Mouse (Mus musculus): ENCODE results near the gene Rtn3.

Gene Rtn3

GRCm38 (mm10) chr19:7484076-7484475 lies 995 bp upstream of the Rtn3 start:
- DNase-seq: no peak

GRCm38 (mm10) chr19:7483512-7483882 lies 416 bp upstream of the Rtn3 start:
- no peak for DNase-seq

DNA sequence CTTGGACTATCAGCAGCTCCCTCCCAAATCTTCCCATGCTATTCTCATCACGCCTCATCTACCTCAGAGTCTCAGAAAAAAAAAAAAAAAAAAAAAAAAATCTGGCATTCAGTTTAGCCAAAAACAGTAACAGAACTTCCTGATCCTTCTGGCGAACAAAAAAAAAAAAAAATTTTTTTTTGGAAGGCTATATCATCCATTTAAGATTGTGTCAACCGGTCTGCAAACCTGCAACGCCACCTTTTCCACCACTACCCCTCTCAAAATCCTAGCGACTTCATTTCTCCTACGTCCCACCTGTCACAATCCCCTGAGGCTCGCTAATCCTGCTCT lies 849 bp downstream of the Rtn3 start:
- no peak for DNase-seq

DNA sequence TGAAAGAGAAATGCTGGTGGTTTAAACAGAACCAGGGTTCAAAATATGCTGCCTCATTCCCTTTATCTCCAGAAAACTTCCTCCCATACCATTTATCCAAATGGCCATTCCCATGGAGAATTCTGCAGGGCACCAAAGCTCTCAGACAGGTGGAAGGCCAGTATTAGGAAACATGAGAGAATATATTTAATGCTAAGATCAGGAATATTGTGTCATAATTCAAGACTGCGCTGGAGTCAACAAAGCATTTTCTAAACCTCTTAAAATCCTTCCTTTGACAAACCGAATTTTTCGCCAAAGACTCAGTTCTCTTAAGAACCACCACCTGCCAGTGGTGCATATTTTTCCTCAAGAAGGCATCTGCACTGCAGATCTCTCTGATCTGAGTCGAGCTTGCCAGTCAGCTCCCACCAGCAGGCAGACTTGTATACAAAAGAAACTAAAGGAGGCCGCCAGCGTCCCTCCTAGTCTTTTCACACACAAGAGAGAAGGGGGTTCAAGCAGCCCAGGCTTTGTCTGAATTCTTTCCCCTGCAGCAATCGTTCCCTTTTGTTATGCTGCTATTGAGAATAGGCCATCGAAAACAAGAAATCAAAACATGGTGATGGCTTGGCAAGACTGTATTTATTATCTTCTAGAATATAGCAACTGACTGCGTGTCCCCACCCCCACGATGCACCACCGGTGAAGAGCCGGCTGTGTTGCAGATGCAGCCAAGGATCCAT lies 1.4 kb downstream of the Rtn3 start:
- DNase-seq: no peak

GRCm38 (mm10) chr19:7479751-7480248 lies 3.3 kb downstream of the Rtn3 start:
- DNase-seq: no peak

DNA sequence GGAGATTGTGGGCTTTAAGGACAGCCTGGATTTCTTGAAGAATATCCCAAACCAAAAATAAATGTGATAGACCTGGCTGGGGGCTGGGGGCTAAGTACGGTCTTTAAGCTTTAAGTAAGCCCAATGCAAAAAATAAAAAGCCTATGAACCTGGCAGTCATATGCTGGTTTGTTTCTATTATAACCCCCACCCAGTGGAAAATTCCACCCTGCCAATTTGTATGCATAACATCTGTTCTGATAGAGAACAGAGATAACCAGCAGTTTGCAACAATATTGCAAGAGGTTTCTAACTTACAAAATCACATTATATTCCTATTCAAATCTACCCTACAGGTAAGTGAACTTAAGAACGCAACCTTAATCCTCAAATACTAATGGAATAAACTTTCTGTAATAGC lies 12.4 kb downstream of the Rtn3 start:
- DNase-seq: no peak

GRCm38 (mm10) chr19:7467915-7468314 lies 15.2 kb downstream of the Rtn3 start:
- DNase-seq: no peak

- no peak for DNase-seq
Observed at GRCm38 (mm10) chr19:7459370-7459769, 23.7 kb downstream of the Rtn3 start.

- DNase-seq: no peak
Observed at GRCm38 (mm10) chr19:7458901-7459300, 24.2 kb downstream of the Rtn3 start.

DNA sequence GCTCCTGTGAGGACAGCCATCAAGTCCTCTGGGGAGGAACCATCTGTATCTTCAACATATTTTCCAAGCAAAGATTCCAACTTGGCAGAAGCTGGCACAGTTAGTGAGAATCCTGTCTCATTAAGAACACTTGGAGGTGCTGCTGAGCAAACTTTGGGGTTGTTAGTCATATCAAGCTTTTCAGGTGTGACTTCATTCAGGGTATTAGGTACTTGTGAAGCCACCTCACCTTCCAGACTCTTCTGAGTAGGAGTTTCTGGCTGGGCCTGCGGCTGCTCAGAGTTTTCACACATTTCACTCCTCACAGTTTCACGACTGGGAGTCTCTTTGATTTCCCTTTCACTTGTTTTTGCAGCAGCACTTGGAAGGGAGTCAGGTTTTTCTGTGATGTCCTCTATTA lies 26.3 kb downstream of the Rtn3 start:
- DNase-seq: no peak

- no peak for DNase-seq
Observed at GRCm38 (mm10) chr19:7445596-7445995, 37.5 kb downstream of the Rtn3 start.

- DNase-seq: no peak
Observed at GRCm38 (mm10) chr19:7445105-7445504, 38.0 kb downstream of the Rtn3 start.

- DNase-seq: peak; percentile 76
Observed at GRCm38 (mm10) chr19:7441493-7441892, 41.6 kb downstream of the Rtn3 start.

GRCm38 (mm10) chr19:7438295-7438694 lies 44.8 kb downstream of the Rtn3 start:
- DNase-seq: no peak

GRCm38 (mm10) chr19:7436061-7436970 lies 46.8 kb downstream of the Rtn3 start:
- peak; percentile 73 for DNase-seq

- no peak for DNase-seq
Observed at GRCm38 (mm10) chr19:7434887-7435286, 48.2 kb downstream of the Rtn3 start.

DNA sequence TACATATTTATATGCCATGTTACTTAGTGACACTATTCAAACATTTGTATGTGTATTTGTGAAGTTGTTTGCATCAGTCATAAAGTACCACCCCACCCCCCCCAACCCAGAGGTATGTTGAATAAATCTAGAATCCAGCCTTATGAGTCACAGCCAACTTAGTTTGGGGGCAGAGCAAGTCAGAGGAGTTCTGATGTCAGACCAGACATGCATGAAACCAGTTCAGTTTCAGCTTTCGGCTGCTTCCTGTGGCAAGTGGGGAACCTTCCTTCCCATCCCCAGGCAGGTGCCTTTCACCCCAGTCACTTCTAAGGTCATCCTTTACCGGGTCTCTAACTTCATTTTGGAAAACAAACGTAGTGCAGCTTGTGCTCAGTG lies 57.7 kb downstream of the Rtn3 start:
- no peak for DNase-seq

- DNase-seq: no peak
Observed at GRCm38 (mm10) chr19:7424590-7425397, 58.3 kb downstream of the Rtn3 start.

- no peak for DNase-seq
Observed at GRCm38 (mm10) chr19:7424131-7424530, 59.0 kb downstream of the Rtn3 start.

- DNase-seq: no peak
Observed at GRCm38 (mm10) chr19:7423656-7424030, 59.4 kb downstream of the Rtn3 start.

DNA sequence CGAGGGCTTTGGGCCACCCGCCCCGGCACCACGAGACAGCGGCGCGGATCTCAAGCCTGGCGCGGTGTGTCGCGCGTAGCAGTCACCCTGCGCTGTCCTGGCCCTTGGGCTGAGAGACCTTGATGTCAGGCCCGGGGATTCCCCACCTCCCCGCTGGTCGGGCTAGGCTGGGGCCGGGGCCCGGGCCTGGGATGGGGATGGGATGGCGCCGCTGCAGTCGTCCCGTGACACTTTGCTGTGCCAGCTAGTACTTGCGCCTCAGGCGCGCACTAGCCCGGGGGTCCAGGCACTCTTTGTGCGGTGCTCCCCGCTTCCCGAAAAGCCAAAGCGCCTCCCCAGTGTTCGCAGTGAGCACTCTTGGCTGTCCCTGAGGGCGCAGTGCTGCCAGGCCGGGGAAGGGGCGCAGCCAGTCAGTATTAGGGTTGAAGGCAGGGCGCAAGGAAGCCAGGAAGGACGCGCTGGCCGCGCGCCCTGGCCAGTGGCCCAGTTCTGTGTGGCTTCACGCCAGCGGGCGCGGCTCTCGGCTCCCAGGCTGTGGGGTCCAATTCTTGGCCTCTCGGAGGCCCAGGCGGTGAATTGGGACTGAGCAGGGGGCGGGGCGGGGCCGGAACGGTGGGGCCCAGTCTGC lies 59.9 kb downstream of the Rtn3 start:
- peak; percentile 88 for DNase-seq

DNA sequence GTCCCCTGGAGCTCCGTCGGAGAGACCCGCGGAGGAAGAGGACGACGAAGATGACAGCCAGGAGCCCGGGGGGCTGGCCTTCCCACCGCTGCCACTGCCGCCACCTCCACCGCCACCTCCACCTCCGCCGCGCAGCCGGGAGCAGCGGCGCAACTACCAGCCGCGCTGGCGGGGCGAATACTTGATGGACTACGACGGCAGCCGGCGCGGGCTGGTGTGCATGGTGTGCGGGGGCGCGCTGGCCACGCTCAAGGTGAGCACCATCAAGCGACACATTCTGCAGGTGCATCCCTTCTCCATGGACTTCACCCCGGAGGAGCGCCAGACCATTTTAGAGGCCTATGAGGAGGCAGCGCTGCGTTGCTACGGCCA lies 60.4 kb downstream of the Rtn3 start:
- DNase-seq: no peak
